Mouse (Mus musculus): ENCODE measurements at regions not wholly inside any gene's neighbourhood (a gene's known extent, or its start where the extent isn't known, plus 50 kb on each side); places are given as distances from the start of the nearest gene placed in this dataset.

- no peaks in the 10 kb centered on the region for H3K27me3 ChIP-seq (ENCODE audit: control insufficient read depth in 1 of 2, insufficient read depth in 2 of 2, low read length in 2 of 2)
- no peaks in the 10 kb centered on the region for H3K79me2 ChIP-seq (ENCODE audit: control insufficient read depth, insufficient read depth, low read length, poor library complexity)
- H3K9ac ChIP-seq (ENCODE audit: control insufficient read depth, low read depth, low read length, poor library complexity, severe bottlenecking) = no peak overlapping the region
- TF ChIP-seq MYC (IDR thresholded peaks at IDR 0.05; ENCODE audit: low read depth, low read length) (no peak), KAT2A (conservative IDR thresholded peaks at IDR 0.05; ENCODE audit: low read depth, low read length) (no peak), TBP (IDR thresholded peaks at IDR 0.05; ENCODE audit: low read depth, low read length) (no peak), BHLHE40 (IDR thresholded peaks at IDR 0.05; ENCODE audit: borderline replicate concordance, low read depth, low read length) (no peak), JUND (IDR thresholded peaks at IDR 0.05; ENCODE audit: low read depth, low read length) (no peak), POLR2AphosphoS2 (IDR thresholded peaks at IDR 0.05; ENCODE audit: low read length) (no peak), ZKSCAN1 (IDR thresholded peaks at IDR 0.05; ENCODE audit: low read depth, low read length) (no peak)
- H3K36me3 ChIP-seq (ENCODE audit: control insufficient read depth in 1 of 2, insufficient read depth in 2 of 2, low read length in 2 of 2) = no peaks in the 10 kb centered on the region
- no peak overlapping the region for H3K4me3 ChIP-seq (ENCODE audit: control insufficient read depth in 1 of 2, insufficient read depth in 1 of 2, low read depth in 2 of 2, low read length in 2 of 2)
- H3K4me1 ChIP-seq (ENCODE audit: control insufficient read depth in 1 of 2, insufficient read depth in 2 of 2, low read length in 2 of 2) = no peaks in the 10 kb centered on the region
- no peaks in the 10 kb centered on the region for H3K9me3 ChIP-seq (replicated peaks; ENCODE audit: insufficient read depth, low read length)
- DNase-seq (ENCODE audit: low read depth, low spot score) = no peak
- no peak overlapping the region for H3K27ac ChIP-seq (ENCODE audit: control insufficient read depth, low read depth, low read length)
Measured at GRCm38 (mm10) chr5:58737264-58737883, 1019.6 kb downstream of the Pcdh7 start.

- DNase-seq (ENCODE audit: low read depth, low spot score) = no peak
- Histone ChIP-seq H3K9ac (ENCODE audit: control insufficient read depth, low read depth, low read length, poor library complexity, severe bottlenecking) (no peak overlapping the region), H3K4me1 (ENCODE audit: control insufficient read depth in 1 of 2, insufficient read depth in 2 of 2, low read length in 2 of 2) (no peaks in the 10 kb centered on the region), H3K36me3 (ENCODE audit: control insufficient read depth in 1 of 2, insufficient read depth in 2 of 2, low read length in 2 of 2) (no peaks in the 10 kb centered on the region), H3K27ac (ENCODE audit: control insufficient read depth, low read depth, low read length) (no peak overlapping the region), H3K79me2 (ENCODE audit: control insufficient read depth, insufficient read depth, low read length, poor library complexity) (no peaks in the 10 kb centered on the region), H3K9me3 (replicated peaks; ENCODE audit: insufficient read depth, low read length) (no peaks in the 10 kb centered on the region), H3K27me3 (ENCODE audit: control insufficient read depth in 1 of 2, insufficient read depth in 2 of 2, low read length in 2 of 2) (no peaks in the 10 kb centered on the region), H3K4me3 (ENCODE audit: control insufficient read depth in 1 of 2, insufficient read depth in 1 of 2, low read depth in 2 of 2, low read length in 2 of 2) (no peak overlapping the region)
- no peak for TF ChIP-seq POLR2AphosphoS2 (IDR thresholded peaks at IDR 0.05; ENCODE audit: low read length)
- TF ChIP-seq KAT2A (conservative IDR thresholded peaks at IDR 0.05; ENCODE audit: low read depth, low read length) = no peak
- TF ChIP-seq USF2 (IDR thresholded peaks at IDR 0.05; ENCODE audit: borderline replicate concordance in 1 of 2, insufficient read depth in 1 of 2, low read depth in 1 of 2, low read length in 2 of 2) = no peak
- no peak for TF ChIP-seq MYB (IDR thresholded peaks at IDR 0.05; ENCODE audit: low read depth, low read length)
- no peak for TF ChIP-seq EP300 (IDR thresholded peaks at IDR 0.05; ENCODE audit: low read depth in 1 of 2, low read length in 2 of 2)
- TF ChIP-seq USF1 (IDR thresholded peaks at IDR 0.05; ENCODE audit: low read depth, low read length) = no peak
- no peak for TF ChIP-seq TBP (IDR thresholded peaks at IDR 0.05; ENCODE audit: low read depth, low read length)
- no peak for TF ChIP-seq ETS1 (IDR thresholded peaks at IDR 0.05; ENCODE audit: low read depth, low read length)
- TF ChIP-seq TAL1 (IDR thresholded peaks at IDR 0.05; ENCODE audit: low read length) = no peak
- no peak for TF ChIP-seq JUND (IDR thresholded peaks at IDR 0.05; ENCODE audit: low read depth, low read length)
- no peak for TF ChIP-seq CHD1 (IDR thresholded peaks at IDR 0.05; ENCODE audit: low read depth, low read length)
Measured at GRCm38 (mm10) chr5:58738041-58738440, 1020.3 kb downstream of the Pcdh7 start.
